ENCODE assay signal across 9 mouse cellular contexts in the genomic region with DNA sequence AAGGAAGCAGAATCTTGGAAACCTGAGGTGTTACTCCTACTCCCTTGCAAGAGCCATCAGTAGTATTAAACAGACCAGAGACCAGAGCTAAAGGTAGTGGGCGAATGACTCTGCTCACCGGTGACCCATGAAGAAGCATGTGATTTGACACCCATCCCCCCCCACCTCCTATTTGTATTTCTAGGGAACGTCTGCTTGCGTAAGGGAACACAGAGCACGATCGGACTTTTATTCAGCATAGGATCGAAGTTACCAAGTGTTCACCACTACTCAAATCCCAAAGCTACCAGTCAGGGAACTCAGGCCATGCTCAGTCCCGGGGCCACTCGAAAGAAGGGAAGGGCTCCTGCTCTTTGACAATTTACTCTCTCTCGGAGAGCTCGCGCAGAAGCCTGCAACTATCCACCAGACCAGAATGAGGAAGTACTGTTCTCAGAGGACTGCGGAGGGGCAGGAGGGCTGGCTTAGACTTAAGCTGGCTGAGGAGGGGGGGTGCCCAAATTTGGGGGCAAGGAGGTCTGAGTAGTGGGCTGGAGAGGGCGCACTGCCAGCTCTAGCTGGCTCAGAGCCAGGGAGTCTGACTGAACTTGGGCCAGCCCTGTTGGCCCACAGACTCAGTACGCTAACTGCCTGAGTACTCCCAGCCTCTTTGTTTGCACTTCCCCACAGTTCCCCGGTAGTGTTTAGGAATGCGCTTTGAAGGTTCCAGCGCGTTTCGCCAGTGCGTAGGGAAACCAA. TPM values are rescaled to one million over a fixed set of nuclear protein-coding genes. Genes with fewer than 3 reads are reported as not detected.
DNase-seq lines count a peak whose midpoint lies in the region; ATAC-seq and TF ChIP-seq lines count a peak whose summit lies in the region.
"Had no signal": no experiment of that assay in that cellular context is flagged by ENCODE, and none has a peak within 500 bp of the region (broad histone marks: within the 10 kb centered on the region; RNA-seq: fewer than 3 reads in every experiment).

No protein-coding gene starts in this region.

- TF ChIP-seq CTCF in lung, adult 2 months (IDR thresholded peaks at IDR 0.05; ENCODE audit: insufficient read depth, low read length), result no peak

- peak overlapping the region; percentile 16 for H3K4me3 ChIP-seq in embryonic facial prominence, embryonic 15.5 days (replicated peaks)
- no peak overlapping the region for H3K4me3 ChIP-seq in hindbrain, embryonic 15.5 days
- no peak overlapping the region for H3K4me3 ChIP-seq in lung, adult 2 months (replicated peaks; ENCODE audit: extremely low read depth, low read depth, low read length)
- H3K4me3 ChIP-seq in neural tube, embryonic 15.5 days (replicated peaks), result no peak overlapping the region
- H3K4me3 ChIP-seq: erythroblast, embryonic 14.5 days had no signal

- 0 out of 2 replicates have a peak overlapping the region, but pooled peaks have one; percentile 22 for H3K27ac ChIP-seq in embryonic facial prominence, embryonic 15.5 days (replicated peaks)
- H3K27ac ChIP-seq in hindbrain, embryonic 15.5 days (replicated peaks), result no peak overlapping the region
- H3K27ac ChIP-seq in neural tube, embryonic 15.5 days (replicated peaks), result no peak overlapping the region

- peak; percentile 17 to 35 for DNase-seq in urinary bladder, postnatal 36 days (ENCODE audit: low spot score in 2 of 2)
- DNase-seq in urinary bladder, postnatal 25 days (ENCODE audit: low spot score), result no peak
- peak; percentile 47 for DNase-seq in lung, adult 2 months
- DNase-seq in layer of hippocampus, adult 9-11 months, result no peak
- no peak for DNase-seq in gastrocnemius, postnatal 25 days

- H3K4me2 ChIP-seq in embryonic facial prominence, embryonic 15.5 days (replicated peaks), result peak overlapping the region; percentile 41
- peak overlapping the region; percentile 39 for H3K4me2 ChIP-seq in hindbrain, embryonic 15.5 days
- H3K4me2 ChIP-seq in neural tube, embryonic 15.5 days, result peak overlapping the region; percentile 45

- no peak overlapping the region for H3K9ac ChIP-seq in embryonic facial prominence, embryonic 15.5 days
- H3K9ac ChIP-seq in hindbrain, embryonic 15.5 days, result no peak overlapping the region
- H3K9ac ChIP-seq in neural tube, embryonic 15.5 days (replicated peaks), result no peak overlapping the region

- 19% methylated on average over 21 of the region's 21 CpGs for WGBS in embryonic facial prominence, embryonic 15.5 days
- 12% methylated on average over 21 of the region's 21 CpGs for WGBS in hindbrain, embryonic 15.5 days
- WGBS in lung, adult 2 months, result 22% methylated on average over 21 of the region's 21 CpGs
- 10% methylated on average over 21 of the region's 21 CpGs for WGBS in neural tube, embryonic 15.5 days

- H3K27me3 ChIP-seq in embryonic facial prominence, embryonic 15.5 days, result peaks cover 21% of the 10 kb centered on the region
- H3K27me3 ChIP-seq in hindbrain, embryonic 15.5 days, result peaks cover 30% of the 10 kb centered on the region
- H3K27me3 ChIP-seq in neural tube, embryonic 15.5 days (replicated peaks), result peaks cover 27% of the 10 kb centered on the region

- peaks cover 26% of the 10 kb centered on the region for H3K4me1 ChIP-seq in embryonic facial prominence, embryonic 15.5 days
- H3K4me1 ChIP-seq in hindbrain, embryonic 15.5 days (replicated peaks), result peaks cover 22% of the 10 kb centered on the region
- peaks cover 3% of the 10 kb centered on the region for H3K4me1 ChIP-seq in lung, adult 2 months (ENCODE audit: control insufficient read depth, insufficient read depth, low read length)
- peaks cover 31% of the 10 kb centered on the region for H3K4me1 ChIP-seq in neural tube, embryonic 15.5 days

- H3K9me3 ChIP-seq in embryonic facial prominence, embryonic 15.5 days (replicated peaks), result no peaks in the 10 kb centered on the region
- H3K9me3 ChIP-seq in hindbrain, embryonic 15.5 days, result no peaks in the 10 kb centered on the region
- H3K9me3 ChIP-seq in neural tube, embryonic 15.5 days (replicated peaks), result no peaks in the 10 kb centered on the region

- no peaks in the 10 kb centered on the region for H3K36me3 ChIP-seq in embryonic facial prominence, embryonic 15.5 days
- no peaks in the 10 kb centered on the region for H3K36me3 ChIP-seq in hindbrain, embryonic 15.5 days
- H3K36me3 ChIP-seq in neural tube, embryonic 15.5 days, result no peaks in the 10 kb centered on the region

- peak; percentile 73 for ATAC-seq in embryonic facial prominence, embryonic 15.5 days (ENCODE audit: insufficient number of reproducible peaks, low FRiP score, low TSS enrichment, low read depth)
- ATAC-seq in hindbrain, embryonic 15.5 days (ENCODE audit: low FRiP score, low read depth), result peak; percentile 78
- 0 out of 2 replicates have a peak, but pooled peaks have one; percentile 32 for ATAC-seq in neural tube, embryonic 15.5 days (ENCODE audit: low FRiP score)

- no peak for TF ChIP-seq POLR2A in lung, adult 2 months (IDR thresholded peaks at IDR 0.05; ENCODE audit: borderline replicate concordance, extremely low read depth, low read depth, low read length)

RNA-seq across cellular contexts. Expression of a gene that starts 37.4 kb away (rescaled TPM):
- 13.9 and 14.5 TPM in 2 replicates for polyA plus RNA-seq in embryonic facial prominence, embryonic 15.5 days (2015; fragmentation: Nextera tagmentation; extraction: Ambion mirVana)
- 13.0 and 15.8 TPM in 2 replicates for polyA plus RNA-seq in hindbrain, embryonic 15.5 days (2015; fragmentation: Nextera tagmentation; extraction: Ambion mirVana)
- polyA plus RNA-seq in lung, adult 2 months (2012; rRNA removed), result 12.7 and 15.8 TPM in 2 replicates
- polyA plus RNA-seq in neural tube, embryonic 15.5 days (2015; fragmentation: Nextera tagmentation; extraction: Ambion mirVana), result 12.2 and 13.8 TPM in 2 replicates
- total RNA-seq in gastrocnemius, postnatal 25 days (2021), result 10 to 100 TPM; 10.1 to 13.7 TPM

Comparison
In these comparisons a context has a peak if more than half of its experiments do, and no peak if none do; other contexts are left out.
1. DNase-seq: peak in urinary bladder, postnatal 36 days (2 of 2) and lung, adult 2 months (single experiment); none in urinary bladder, postnatal 25 days (single experiment), layer of hippocampus, adult 9-11 months (single experiment) and gastrocnemius, postnatal 25 days (single experiment).
2. Peak in every context shown above with its lines, with median percentiles within 50 percentile points of each other: ATAC-seq and H3K4me2 ChIP-seq.